In genomic region chr6:112267661-112268357, GRCm38 (mm10) we compare ENCODE assay signal across 18 mouse cellular contexts. TPM values are rescaled to one million over a fixed set of nuclear protein-coding genes. Genes with fewer than 3 reads are reported as not detected.
DNase-seq lines count a peak whose midpoint lies in the region; ATAC-seq and TF ChIP-seq lines count a peak whose summit lies in the region.
"Had no signal": no experiment of that assay in that cellular context is flagged by ENCODE, and none has a peak within 500 bp of the region (broad histone marks: within the 10 kb centered on the region; RNA-seq: fewer than 3 reads in every experiment).

No protein-coding gene starts in this region.

- no peaks in the 10 kb centered on the region for H3K36me3 ChIP-seq in forebrain, embryonic 16.5 days (ENCODE audit: control insufficient read depth, insufficient read depth)
- H3K36me3 ChIP-seq in forebrain, postnatal 0 days (ENCODE audit: insufficient read depth): no peaks in the 10 kb centered on the region
- no peaks in the 10 kb centered on the region for H3K36me3 ChIP-seq in lung, embryonic 14.5 days (ENCODE audit: insufficient read depth)
- H3K36me3 ChIP-seq: midbrain, embryonic 15.5 days had no signal

- H3K27me3 ChIP-seq in forebrain, embryonic 16.5 days (replicated peaks; ENCODE audit: control insufficient read depth, insufficient read depth, low read length): no peaks in the 10 kb centered on the region
- no peaks in the 10 kb centered on the region for H3K27me3 ChIP-seq in forebrain, postnatal 0 days (ENCODE audit: insufficient read depth, low read length)
- H3K27me3 ChIP-seq in lung, embryonic 14.5 days (ENCODE audit: insufficient read depth, low read length): no peaks in the 10 kb centered on the region
- H3K27me3 ChIP-seq: megakaryocyte, embryonic 14.5 days; midbrain, embryonic 15.5 days had no signal

- no peaks in the 10 kb centered on the region for H3K9me3 ChIP-seq in forebrain, embryonic 16.5 days (ENCODE audit: control insufficient read depth, low read length)
- no peaks in the 10 kb centered on the region for H3K9me3 ChIP-seq in forebrain, postnatal 0 days (ENCODE audit: low read length)
- no peaks in the 10 kb centered on the region for H3K9me3 ChIP-seq in lung, embryonic 14.5 days (ENCODE audit: low read depth, low read length)
- H3K9me3 ChIP-seq: megakaryocyte, embryonic 14.5 days; midbrain, embryonic 15.5 days had no signal

- no peak for TF ChIP-seq POLR2A in embryonic fibroblast, embryonic 13.5 days (IDR thresholded peaks at IDR 0.05; ENCODE audit: low read depth, low read length)

- no peak overlapping the region for H3K9ac ChIP-seq in forebrain, embryonic 16.5 days (replicated peaks; ENCODE audit: low read depth, low read length)
- H3K9ac ChIP-seq in forebrain, postnatal 0 days: no peak overlapping the region
- H3K9ac ChIP-seq in lung, embryonic 14.5 days: no peak overlapping the region
- H3K9ac ChIP-seq: midbrain, embryonic 15.5 days had no signal

- DNase-seq in forebrain, postnatal 0 days: no peak
- peak; percentile 86 for DNase-seq in lung, embryonic 14.5 days
- no peak for DNase-seq in lung, postnatal 4 days
- DNase-seq in adipocyte (ENCODE audit: low spot score): peak; percentile 33
- no peak for DNase-seq in cerebellum, adult 11-12 months
- DNase-seq: adrenal gland, adult 2 months; cerebellum, postnatal 10 days; gastrocnemius, postnatal 14 days; kidney, adult 11 months; kidney, postnatal 25 days; lung, adult 2 months; thymus, adult 18-20 months had no signal

- WGBS in forebrain, embryonic 16.5 days: 56% methylated on average over 6 of the region's 6 CpGs
- WGBS in forebrain, postnatal 0 days: 50% methylated on average over 6 of the region's 6 CpGs
- WGBS in lung, embryonic 14.5 days: 49% methylated on average over 6 of the region's 6 CpGs

- H3K4me1 ChIP-seq in forebrain, embryonic 16.5 days (replicated peaks; ENCODE audit: control insufficient read depth, insufficient read depth, low read length): peaks cover 15% of the 10 kb centered on the region; the same call in 1 of the 2 replicates
- peaks cover 4% of the 10 kb centered on the region; the same call in 1 of the 2 replicates for H3K4me1 ChIP-seq in forebrain, postnatal 0 days (ENCODE audit: insufficient read depth)
- H3K4me1 ChIP-seq in lung, embryonic 14.5 days (ENCODE audit: insufficient read depth): peaks cover 6% of the 10 kb centered on the region; the same call in 1 of the 2 replicates
- peaks cover 13% of the 10 kb centered on the region for H3K4me1 ChIP-seq in embryonic fibroblast, embryonic 13.5 days (ENCODE audit: control insufficient read depth, insufficient read depth, low read length)
- H3K4me1 ChIP-seq: megakaryocyte, embryonic 14.5 days had no signal

- H3K4me2 ChIP-seq in forebrain, embryonic 16.5 days (ENCODE audit: low read length): no peak overlapping the region
- H3K4me2 ChIP-seq in forebrain, postnatal 0 days (ENCODE audit: low read depth): no peak overlapping the region
- H3K4me2 ChIP-seq in lung, embryonic 14.5 days: no peak overlapping the region
- H3K4me2 ChIP-seq: liver, embryonic 11.5 days; midbrain, embryonic 15.5 days had no signal

- no peak overlapping the region for H3K27ac ChIP-seq in forebrain, embryonic 16.5 days (ENCODE audit: low read length)
- no peak overlapping the region for H3K27ac ChIP-seq in forebrain, postnatal 0 days (ENCODE audit: low read depth, low read length)
- no peak overlapping the region for H3K27ac ChIP-seq in lung, embryonic 14.5 days (ENCODE audit: low read depth)
- H3K27ac ChIP-seq in embryonic fibroblast, embryonic 13.5 days (ENCODE audit: insufficient read depth, low read length): peak overlapping the region; percentile 37; the same call in 1 of the 2 replicates
- H3K27ac ChIP-seq: midbrain, embryonic 15.5 days had no signal

- no peak for TF ChIP-seq CTCF in forebrain, postnatal 0 days (IDR thresholded peaks at IDR 0.05; ENCODE audit: low read depth)
- TF ChIP-seq CTCF in lung, embryonic 14.5 days (IDR thresholded peaks at IDR 0.05; ENCODE audit: low read depth): no peak
- TF ChIP-seq CTCF in embryonic fibroblast, embryonic 13.5 days (IDR thresholded peaks at IDR 0.05; ENCODE audit: borderline replicate concordance, insufficient read depth, low read length): no peak

- ATAC-seq in forebrain, embryonic 16.5 days: peak; percentile 26; the same call in 1 of the 2 replicates
- ATAC-seq in forebrain, postnatal 0 days: no peak
- ATAC-seq in lung, embryonic 14.5 days (ENCODE audit: insufficient read depth): peak; percentile 59
- ATAC-seq: midbrain, embryonic 15.5 days had no signal

- H3K4me3 ChIP-seq in forebrain, embryonic 16.5 days (replicated peaks; ENCODE audit: low read length): no peak overlapping the region
- no peak overlapping the region for H3K4me3 ChIP-seq in forebrain, postnatal 0 days (ENCODE audit: low read depth, low read length)
- no peak overlapping the region for H3K4me3 ChIP-seq in lung, embryonic 14.5 days (ENCODE audit: low read depth, low read length)
- no peak overlapping the region for H3K4me3 ChIP-seq in embryonic fibroblast, embryonic 13.5 days (ENCODE audit: insufficient read depth, low read length)
- H3K4me3 ChIP-seq: megakaryocyte, embryonic 14.5 days; midbrain, embryonic 15.5 days; myocyte had no signal

RNA-seq across cellular contexts. Expression of gene Lmcd1, which starts 5.7 kb away (rescaled TPM):
- 10.6 and 13.6 TPM in 2 replicates for polyA plus RNA-seq in forebrain, embryonic 16.5 days (2015; fragmentation: Nextera tagmentation; extraction: Ambion mirVana)
- 6.8 and 6.9 TPM in 2 replicates for total RNA-seq in forebrain, postnatal 0 days (2014; rRNA removed)
- 7.3 and 8.4 TPM in 2 replicates for polyA plus RNA-seq in forebrain, postnatal 0 days (2015; fragmentation: Nextera tagmentation; extraction: Ambion mirVana)
- polyA plus RNA-seq in lung, embryonic 14.5 days (2014; fragmentation: Nextera tagmentation; extraction: Ambion mirVana): 31.7 and 37.1 TPM in 2 replicates
- 4.1 and 10.2 TPM in 2 replicates for polyA plus RNA-seq in embryonic fibroblast, embryonic 13.5 days (2011; ENCODE audit: insufficient read length, low read depth, missing spikeins)

Comparison
In these comparisons a context has a peak if more than half of its experiments do, and no peak if none do; other contexts are left out.
1. DNase-seq: peak in lung, embryonic 14.5 days (single experiment) and adipocyte (single experiment); none in forebrain, postnatal 0 days (single experiment), lung, postnatal 4 days (0 of 2) and cerebellum, adult 11-12 months (single experiment).